Mouse (Mus musculus): Measurements from ENCODE around the gene Speer4f1.
A peak's percentile ranks its signal among the peaks of the same experiment; 100 is the strongest.
"Not testable (repeated sequence)": the region's sequence is repeated elsewhere in the genome, so short reads cannot be mapped to it uniquely, and the experiment has no call there.

Gene Speer4f1

GRCm38 (mm10) chr5:17475798-17476197 is at the start of gene Speer4f1:
Gene Speer4f1 (plus strand): TSS chr5:17476098.
- not testable (repeated sequence) for DNase-seq (ENCODE audit: low spot score)

- DNase-seq (ENCODE audit: low spot score): no peak
Observed at GRCm38 (mm10) chr5:17426930-17427329, 49.0 kb upstream of the Speer4f1 start.

- DNase-seq (ENCODE audit: low spot score): no peak
Observed at GRCm38 (mm10) chr5:17434721-17435120, 41.2 kb upstream of the Speer4f1 start.

- no peak for DNase-seq (ENCODE audit: low spot score)
Observed at GRCm38 (mm10) chr5:17436209-17436608, 39.7 kb upstream of the Speer4f1 start.

- DNase-seq (ENCODE audit: low spot score): no peak
Observed at GRCm38 (mm10) chr5:17439487-17440102, 36.3 kb upstream of the Speer4f1 start.

GRCm38 (mm10) chr5:17454059-17454458 is 21.8 kb upstream of the Speer4f1 start:
- DNase-seq (ENCODE audit: low spot score): peak; percentile 29

- DNase-seq (ENCODE audit: low spot score): no peak
Observed at GRCm38 (mm10) chr5:17454952-17455586, 20.8 kb upstream of the Speer4f1 start.

GRCm38 (mm10) chr5:17456671-17457070 is 19.2 kb upstream of the Speer4f1 start:
- no peak for DNase-seq (ENCODE audit: low spot score)

- DNase-seq (ENCODE audit: low spot score): not testable (repeated sequence)
Observed at GRCm38 (mm10) chr5:17468120-17468519, 7.8 kb upstream of the Speer4f1 start.

- DNase-seq (ENCODE audit: low spot score): peak; percentile 41
Observed at GRCm38 (mm10) chr5:17476476-17476875, 578 bp downstream of the Speer4f1 start.

- DNase-seq (ENCODE audit: low spot score): no peak
Observed at GRCm38 (mm10) chr5:17489894-17490293, 14.0 kb downstream of the Speer4f1 start.

- DNase-seq (ENCODE audit: low spot score): no peak
Observed at GRCm38 (mm10) chr5:17495616-17496015, 19.7 kb downstream of the Speer4f1 start.

- peak; percentile 47 for DNase-seq (ENCODE audit: low spot score)
Observed at GRCm38 (mm10) chr5:17496650-17497049, 20.8 kb downstream of the Speer4f1 start.

- DNase-seq (ENCODE audit: low spot score): no peak
Observed at GRCm38 (mm10) chr5:17499873-17500329, 24.0 kb downstream of the Speer4f1 start.

- no peak for DNase-seq (ENCODE audit: low spot score)
Observed at GRCm38 (mm10) chr5:17500866-17501265, 25.0 kb downstream of the Speer4f1 start.

GRCm38 (mm10) chr5:17505540-17505939 is 29.6 kb downstream of the Speer4f1 start:
- DNase-seq (ENCODE audit: low spot score): peak; percentile 33

- DNase-seq (ENCODE audit: low spot score): no peak
Observed at GRCm38 (mm10) chr5:17508038-17508437, 32.1 kb downstream of the Speer4f1 start.
